Mouse (Mus musculus): Measurements from ENCODE around the gene Mfsd6l. TPM values are rescaled to one million over a fixed set of nuclear protein-coding genes. Genes with fewer than 3 reads are reported as not detected.
A peak's percentile ranks its signal among the peaks of the same experiment; 100 is the strongest.

Mfsd6l gene
- polyA plus RNA-seq, 1 experiment from 2014 or later, result not detected

GRCm38 (mm10) chr11:68559546-68559945 lies 3.6 kb downstream of the Mfsd6l start:
- H3K36me3 ChIP-seq, result no peaks in the 10 kb centered on the region
- no peak overlapping the region for H3K4me3 ChIP-seq
- H3K27me3 ChIP-seq (replicated peaks), result peaks cover 24% of the 10 kb centered on the region
- H3K27ac ChIP-seq, result no peak overlapping the region
- H3K4me1 ChIP-seq, result peaks cover 5% of the 10 kb centered on the region; the same call in 1 of the 2 replicates
- no peak overlapping the region for H3K4me2 ChIP-seq
- no peaks in the 10 kb centered on the region for H3K9me3 ChIP-seq (replicated peaks)
- no peak overlapping the region for H3K9ac ChIP-seq
- no peak for ATAC-seq
- 30% methylated on average over 1 of the region's 1 CpGs for WGBS (ENCODE audit: insufficient replicate concordance)

- no peak for ATAC-seq
Observed at GRCm38 (mm10) chr11:68561957-68562950, 6.3 kb downstream of the Mfsd6l start.

GRCm38 (mm10) chr11:68564356-68565031 lies 8.5 kb downstream of the Mfsd6l start:
- 63% methylated on average over 13 of the region's 13 CpGs for WGBS (ENCODE audit: insufficient replicate concordance)
- H3K27ac ChIP-seq, result no peak overlapping the region
- no peak overlapping the region for H3K9ac ChIP-seq
- H3K4me3 ChIP-seq, result no peak overlapping the region
- no peaks in the 10 kb centered on the region for H3K36me3 ChIP-seq
- no peaks in the 10 kb centered on the region for H3K4me1 ChIP-seq
- H3K27me3 ChIP-seq (replicated peaks), result peaks cover 14% of the 10 kb centered on the region
- ATAC-seq, result no peak
- H3K9me3 ChIP-seq (replicated peaks), result no peaks in the 10 kb centered on the region
- H3K4me2 ChIP-seq, result no peak overlapping the region

More at GRCm38 (mm10) chr11:68561957-68562950, 6.3 kb downstream of the Mfsd6l start:
- Histone ChIP-seq H3K36me3 (no peaks in the 10 kb centered on the region), H3K27ac (no peak overlapping the region), H3K9me3 (replicated peaks) (no peaks in the 10 kb centered on the region), H3K9ac (no peak overlapping the region), H3K4me2 (no peak overlapping the region), H3K4me1 (no peaks in the 10 kb centered on the region), H3K4me3 (no peak overlapping the region), H3K27me3 (replicated peaks) (peaks cover 10% of the 10 kb centered on the region)
- 59% methylated on average over 11 of the region's 11 CpGs for WGBS (ENCODE audit: insufficient replicate concordance)

GRCm38 (mm10) chr11:68565032-68565429 lies 9.0 kb downstream of the Mfsd6l start:
- ATAC-seq, result no peak
- H3K27me3 ChIP-seq (replicated peaks), result peaks cover 14% of the 10 kb centered on the region
- H3K36me3 ChIP-seq, result no peaks in the 10 kb centered on the region
- H3K4me3 ChIP-seq, result no peak overlapping the region
- 73% methylated on average over 3 of the region's 3 CpGs for WGBS (ENCODE audit: insufficient replicate concordance)
- H3K4me2 ChIP-seq, result no peak overlapping the region
- H3K4me1 ChIP-seq, result no peaks in the 10 kb centered on the region
- no peak overlapping the region for H3K9ac ChIP-seq
- no peaks in the 10 kb centered on the region for H3K9me3 ChIP-seq (replicated peaks)
- no peak overlapping the region for H3K27ac ChIP-seq

GRCm38 (mm10) chr11:68566447-68567059 lies 10.6 kb downstream of the Mfsd6l start:
- Histone ChIP-seq H3K9me3 (replicated peaks) (no peaks in the 10 kb centered on the region), H3K27me3 (replicated peaks) (peaks cover 11% of the 10 kb centered on the region), H3K9ac (no peak overlapping the region), H3K4me2 (peak overlapping the region; percentile 21), H3K4me1 (no peaks in the 10 kb centered on the region), H3K4me3 (no peak overlapping the region), H3K27ac (no peak overlapping the region), H3K36me3 (no peaks in the 10 kb centered on the region)
- 23% methylated on average over 17 of the region's 17 CpGs for WGBS (ENCODE audit: insufficient replicate concordance)
- no peak for ATAC-seq

GRCm38 (mm10) chr11:68570861-68571260 lies 14.9 kb downstream of the Mfsd6l start:
- no peaks in the 10 kb centered on the region for H3K9me3 ChIP-seq (replicated peaks)
- H3K27ac ChIP-seq, result no peak overlapping the region
- no peaks in the 10 kb centered on the region for H3K4me1 ChIP-seq
- 67% methylated on average over 5 of the region's 5 CpGs for WGBS (ENCODE audit: insufficient replicate concordance)
- no peak overlapping the region for H3K9ac ChIP-seq
- H3K36me3 ChIP-seq, result no peaks in the 10 kb centered on the region
- no peak for ATAC-seq
- peaks cover 12% of the 10 kb centered on the region for H3K27me3 ChIP-seq (replicated peaks)
- H3K4me3 ChIP-seq, result no peak overlapping the region
- H3K4me2 ChIP-seq, result no peak overlapping the region

GRCm38 (mm10) chr11:68577076-68577475 lies 21.1 kb downstream of the Mfsd6l start:
- Histone ChIP-seq H3K27ac (no peak overlapping the region), H3K4me3 (no peak overlapping the region), H3K9ac (no peak overlapping the region), H3K4me1 (no peaks in the 10 kb centered on the region), H3K9me3 (replicated peaks) (no peaks in the 10 kb centered on the region), H3K4me2 (no peak overlapping the region), H3K27me3 (replicated peaks) (peaks cover 10% of the 10 kb centered on the region; the same call in 1 of the 2 replicates), H3K36me3 (no peaks in the 10 kb centered on the region)
- no peak for ATAC-seq
- 79% methylated on average over 1 of the region's 1 CpGs for WGBS (ENCODE audit: insufficient replicate concordance)

- Histone ChIP-seq H3K36me3 (no peaks in the 10 kb centered on the region), H3K4me1 (no peaks in the 10 kb centered on the region), H3K9ac (no peak overlapping the region), H3K27me3 (replicated peaks) (peaks cover 13% of the 10 kb centered on the region; the same call in 1 of the 2 replicates), H3K4me3 (no peak overlapping the region), H3K4me2 (no peak overlapping the region), H3K9me3 (replicated peaks) (no peaks in the 10 kb centered on the region), H3K27ac (no peak overlapping the region)
- ATAC-seq, result no peak
- 35% methylated on average over 9 of the region's 9 CpGs for WGBS (ENCODE audit: insufficient replicate concordance)
Observed at GRCm38 (mm10) chr11:68579462-68579881, 23.5 kb downstream of the Mfsd6l start.

GRCm38 (mm10) chr11:68580566-68580965 lies 24.6 kb downstream of the Mfsd6l start:
- WGBS (ENCODE audit: insufficient replicate concordance), result 41% methylated on average over 6 of the region's 6 CpGs
- Histone ChIP-seq H3K4me3 (no peak overlapping the region), H3K27ac (no peak overlapping the region), H3K9me3 (replicated peaks) (no peaks in the 10 kb centered on the region), H3K36me3 (no peaks in the 10 kb centered on the region), H3K9ac (no peak overlapping the region), H3K4me1 (no peaks in the 10 kb centered on the region), H3K4me2 (no peak overlapping the region), H3K27me3 (replicated peaks) (peaks cover 13% of the 10 kb centered on the region; the same call in 1 of the 2 replicates)
- ATAC-seq, result no peak

GRCm38 (mm10) chr11:68583225-68583624 lies 27.2 kb downstream of the Mfsd6l start:
- Histone ChIP-seq H3K4me3 (no peak overlapping the region), H3K9me3 (replicated peaks) (no peaks in the 10 kb centered on the region), H3K4me1 (no peaks in the 10 kb centered on the region), H3K36me3 (no peaks in the 10 kb centered on the region), H3K27ac (no peak overlapping the region), H3K4me2 (no peak overlapping the region), H3K27me3 (replicated peaks) (peaks cover 13% of the 10 kb centered on the region; the same call in 1 of the 2 replicates), H3K9ac (no peak overlapping the region)
- ATAC-seq, result no peak
- WGBS (ENCODE audit: insufficient replicate concordance), result 79% methylated on average over 13 of the region's 13 CpGs

- Histone ChIP-seq H3K36me3 (no peaks in the 10 kb centered on the region), H3K4me3 (no peak overlapping the region), H3K4me2 (no peak overlapping the region), H3K4me1 (no peaks in the 10 kb centered on the region), H3K9ac (no peak overlapping the region), H3K27me3 (replicated peaks) (peaks cover 13% of the 10 kb centered on the region; the same call in 1 of the 2 replicates), H3K27ac (no peak overlapping the region), H3K9me3 (replicated peaks) (no peaks in the 10 kb centered on the region)
- no peak for ATAC-seq
- 58% methylated on average over 8 of the region's 8 CpGs for WGBS (ENCODE audit: insufficient replicate concordance)
Observed at GRCm38 (mm10) chr11:68583906-68584480, 28.0 kb downstream of the Mfsd6l start.

Data from liver, embryonic 12.5 days (tissue).